Mouse (Mus musculus) left cerebral cortex, adult 2 months (tissue): ENCODE measurements at regions not wholly inside any gene's neighbourhood (a gene's known extent, or its start where the extent isn't known, plus 50 kb on each side); places are given as distances from the start of the nearest gene placed in this dataset.
"Not testable (repeated sequence)": the region's sequence is repeated elsewhere in the genome, so short reads cannot be mapped to it uniquely, and the experiment has no call there.

Source experiments
- DNase-seq, 2 experiments: peaks; one replicate each; pipeline ENCODE4 v3.0.0; 2021 to 2022; ENCODE audit warnings: low spot score in 2 of 2, mixed read lengths in 1 of 2; ENCODE audit errors: extremely low spot score in 1 of 2
- H3K27ac ChIP-seq: fragments of 200-600 bp; 2 replicates; pipeline ENCODE4 v1.8.1; 2022
- H3K4me3 ChIP-seq: fragments of 200-600 bp; 2 replicates; pipeline ENCODE4 v1.8.1; 2022
- CTCF ChIP-seq: fragments of 200-600 bp; IDR thresholded peaks from 2 replicates; pipeline ENCODE4 v1.8.1; 2022; ENCODE audit warnings: antibody characterized with exemption, mild to moderate bottlenecking, moderate library complexity
- intact Hi-C: fragments of 180-260 bp; cut with DNase I; formaldehyde crosslinking; loops from one replicate; pipeline ENCODE4 v1.15.1; 2025

DNA sequence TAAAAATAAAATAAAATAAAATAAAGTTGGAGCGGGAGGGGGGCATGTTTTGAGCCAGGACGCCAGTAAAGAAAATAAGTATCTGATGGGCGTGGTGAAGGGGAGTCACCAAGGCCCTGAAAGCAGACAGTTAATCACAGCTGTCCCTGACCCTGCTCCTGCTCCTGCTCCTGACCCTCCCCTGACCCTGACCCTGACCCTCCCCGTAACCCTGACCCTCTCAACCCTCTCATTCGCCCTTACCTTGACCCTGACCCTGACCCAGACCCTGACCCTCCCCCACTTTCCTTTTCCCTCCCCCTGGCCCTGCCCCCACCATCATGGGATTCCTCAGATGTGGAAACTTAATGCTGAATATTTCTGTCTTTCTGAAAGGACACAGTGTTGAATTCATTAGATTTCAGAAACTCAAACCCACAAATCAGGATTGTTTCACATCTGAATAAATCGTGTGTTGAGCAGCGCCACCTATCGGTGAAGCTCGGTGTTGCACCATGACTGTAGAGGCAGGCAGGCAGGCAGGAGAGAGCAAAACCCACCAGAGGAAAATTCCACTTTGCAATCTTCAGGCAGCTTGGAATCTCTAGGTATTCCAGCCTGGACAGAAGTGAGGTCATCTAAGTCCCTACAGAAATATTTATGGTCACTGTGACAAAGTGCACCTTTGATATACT is 145.9 kb upstream of the Rhobtb1 start:
- DNase-seq, result peak; percentile 75 to 84
- no peak overlapping the region for H3K4me3 ChIP-seq
- TF ChIP-seq CTCF, result peak; percentile 89
- no peak overlapping the region for H3K27ac ChIP-seq
- intact Hi-C loops, result loop anchor here (5.0 kb wide), 1 partner anchor 103 kb away; no protein-coding TSS in a partner anchor

DNA sequence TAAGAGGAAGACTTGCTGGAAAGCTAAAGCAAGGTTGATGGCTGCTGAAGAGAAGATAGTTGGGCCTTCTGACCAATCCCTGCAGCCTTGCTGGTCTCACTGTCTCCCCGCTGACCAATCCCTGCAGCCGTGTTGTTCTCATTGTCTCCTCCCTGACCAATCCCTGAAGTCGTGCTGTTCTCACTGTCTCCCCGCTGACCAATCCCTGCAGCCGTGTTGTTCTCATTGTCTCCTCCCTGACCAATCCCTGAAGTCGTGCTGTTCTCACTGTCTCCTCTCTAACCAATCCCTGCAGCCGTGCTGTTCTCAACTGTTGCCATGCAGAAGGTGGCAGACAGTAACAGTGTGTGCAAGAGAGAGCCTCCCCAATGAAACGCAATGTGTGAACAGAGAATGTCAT is 142.6 kb upstream of the Rhobtb1 start:
- H3K4me3 ChIP-seq, DNase-seq, H3K27ac ChIP-seq: not testable (repeated sequence)
- intact Hi-C loops, result loop anchor here (5.0 kb wide), 1 partner anchor 106 kb away; no protein-coding TSS in a partner anchor

DNA sequence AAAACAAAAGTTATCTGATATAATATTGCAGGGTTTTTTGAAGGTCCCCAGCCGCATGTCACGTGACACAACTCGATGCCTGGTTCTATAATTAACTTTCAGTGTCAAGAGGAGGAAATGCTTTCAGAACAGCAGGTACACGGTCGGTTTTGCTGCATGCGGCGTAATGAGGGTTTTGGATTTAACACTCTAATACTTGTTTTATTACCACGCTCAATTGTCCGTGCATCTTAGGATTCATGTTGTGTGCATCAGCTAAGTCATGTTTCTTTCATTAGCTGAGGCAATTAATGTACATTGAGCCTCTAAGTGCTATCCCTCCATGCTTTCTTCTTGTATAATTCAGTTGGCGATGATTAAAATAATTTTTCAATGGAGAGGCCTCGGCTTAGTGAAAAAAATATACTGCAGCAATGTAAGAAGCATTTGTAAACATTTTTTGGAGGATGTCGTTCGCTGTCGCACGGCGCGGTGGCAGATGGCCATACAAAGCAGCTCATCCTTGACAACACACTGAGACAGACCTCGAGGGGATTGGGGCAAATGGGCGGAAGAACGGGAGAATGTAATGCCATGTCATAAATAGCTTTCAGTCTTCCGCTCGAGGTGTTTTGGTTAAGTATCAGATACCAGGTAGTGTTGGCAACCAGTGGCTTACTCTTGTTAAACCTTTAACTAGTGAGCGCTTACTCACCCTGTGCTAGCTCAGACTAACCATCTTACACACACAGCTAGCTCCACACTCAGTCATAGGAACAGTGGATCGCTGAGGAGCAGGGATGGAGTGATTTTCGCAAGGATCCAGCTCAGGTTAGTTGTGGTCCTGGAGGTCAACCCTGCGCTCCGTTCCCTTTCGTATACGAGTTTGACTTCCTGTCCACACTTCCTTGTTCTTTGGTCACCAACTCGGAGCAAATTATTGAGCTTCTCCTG is 130.2 kb upstream of the Rhobtb1 start:
- no peak for DNase-seq
- no peak for TF ChIP-seq CTCF
- intact Hi-C loops, result no loop called here
- Histone ChIP-seq H3K4me3 (no peak overlapping the region), H3K27ac (no peak overlapping the region)

DNA sequence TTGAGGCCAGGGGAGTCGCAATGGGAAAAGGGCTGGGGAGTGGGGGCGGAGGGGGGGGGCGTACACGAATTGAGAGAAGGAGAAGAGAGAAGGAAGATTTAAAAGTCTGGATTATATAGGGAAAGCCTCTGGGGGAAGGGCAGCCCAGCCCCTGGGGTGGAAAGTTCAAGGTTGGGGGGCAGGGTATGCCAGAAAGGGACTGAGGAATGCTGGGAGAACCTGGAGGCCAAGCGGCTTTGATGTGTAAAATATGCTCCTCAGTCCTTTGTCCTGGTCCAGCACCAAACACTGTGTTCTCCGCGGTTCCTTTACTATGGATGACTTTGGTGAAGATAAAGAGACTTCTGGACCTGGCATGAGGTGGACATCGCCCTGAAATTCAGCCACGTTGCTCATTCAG is 117.8 kb upstream of the Rhobtb1 start:
- no peak for TF ChIP-seq CTCF

DNA sequence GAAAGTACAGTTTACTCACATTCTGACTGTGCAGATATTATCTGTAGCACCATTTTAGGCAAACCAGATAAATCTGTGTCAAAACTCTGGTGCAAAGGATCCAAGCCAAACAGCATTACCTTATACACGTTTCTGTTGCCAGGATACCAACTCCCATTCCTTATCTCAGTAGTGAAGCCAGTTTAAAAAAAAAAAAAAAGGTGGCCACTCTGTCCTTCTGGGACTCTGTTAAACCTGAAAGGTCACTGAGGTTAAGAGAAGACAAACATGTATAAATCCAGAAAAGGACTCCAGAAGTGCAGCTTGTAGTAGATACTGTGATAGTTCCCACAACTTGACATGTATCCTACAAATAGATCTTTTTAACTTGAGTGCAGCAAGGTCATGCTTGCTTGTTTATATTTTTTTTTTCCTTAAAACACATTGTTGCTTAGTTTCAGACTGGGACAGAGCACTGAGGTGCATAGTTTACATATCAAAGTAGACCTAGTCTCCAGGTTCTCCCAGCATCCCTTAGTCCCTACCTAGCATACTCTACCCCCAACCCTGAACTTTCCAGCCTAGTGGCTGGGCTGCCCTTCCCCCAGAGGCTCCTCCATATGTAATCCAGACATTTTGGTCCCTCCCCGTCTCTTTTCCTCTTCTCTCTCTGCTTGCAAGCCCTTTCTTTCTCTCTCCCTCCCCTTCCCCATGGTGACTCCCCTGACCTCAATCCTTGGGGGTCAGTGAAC is 116.7 kb upstream of the Rhobtb1 start:
- no peak for DNase-seq
- intact Hi-C loops, result no loop called here
- no peak for TF ChIP-seq CTCF
- Histone ChIP-seq H3K27ac (no peak overlapping the region), H3K4me3 (no peak overlapping the region)

More for the DNA sequence above, 117.8 kb upstream of the Rhobtb1 start:
- no peak for DNase-seq
- intact Hi-C loops, result no loop called here
- no peak overlapping the region for H3K27ac ChIP-seq
- H3K4me3 ChIP-seq, result no peak overlapping the region

DNA sequence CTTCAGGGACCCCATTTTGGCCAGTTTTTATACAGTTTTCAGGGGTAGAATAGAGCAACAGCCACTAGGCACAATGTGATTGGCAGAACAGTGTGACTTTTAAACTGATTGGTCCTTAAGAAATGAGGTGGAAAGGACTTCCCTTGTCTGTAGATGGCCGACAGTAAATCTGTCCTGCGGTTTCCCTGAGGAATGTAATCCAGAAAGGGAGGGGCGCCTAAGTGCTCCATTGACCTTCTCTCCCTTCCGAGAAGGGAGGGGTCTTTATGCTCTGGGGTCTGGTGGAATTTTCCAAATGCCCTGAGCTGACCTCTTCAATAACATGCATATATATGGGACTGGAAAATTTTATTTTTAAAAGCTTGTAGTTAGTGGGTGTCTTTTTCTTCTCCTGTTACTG is 115.7 kb upstream of the Rhobtb1 start:
- H3K4me3 ChIP-seq, H3K27ac ChIP-seq, intact Hi-C loops, DNase-seq: not testable (repeated sequence)

DNA sequence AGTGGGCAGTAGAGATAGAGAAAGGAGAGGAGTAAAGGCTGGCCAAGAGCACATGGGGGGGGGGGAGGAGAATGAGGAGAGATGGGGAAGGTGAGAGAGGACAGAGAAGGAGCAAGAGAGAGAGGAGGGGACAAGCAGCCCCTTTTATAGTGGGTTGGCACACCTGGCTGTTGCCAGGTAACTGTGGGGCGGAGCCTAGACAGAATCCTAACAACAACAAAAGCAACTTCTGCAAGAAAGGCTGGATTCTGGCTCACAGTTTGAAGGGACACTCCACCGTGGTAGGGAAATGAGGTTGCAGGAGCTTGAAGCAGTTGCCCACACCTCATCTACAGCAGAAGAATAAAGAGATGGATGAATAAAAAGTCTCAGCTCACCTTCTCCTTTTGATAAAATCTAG is 115.1 kb upstream of the Rhobtb1 start:
- H3K27ac ChIP-seq, result no peak overlapping the region
- intact Hi-C loops, result no loop called here
- no peak for DNase-seq
- TF ChIP-seq CTCF, result no peak
- no peak overlapping the region for H3K4me3 ChIP-seq

DNA sequence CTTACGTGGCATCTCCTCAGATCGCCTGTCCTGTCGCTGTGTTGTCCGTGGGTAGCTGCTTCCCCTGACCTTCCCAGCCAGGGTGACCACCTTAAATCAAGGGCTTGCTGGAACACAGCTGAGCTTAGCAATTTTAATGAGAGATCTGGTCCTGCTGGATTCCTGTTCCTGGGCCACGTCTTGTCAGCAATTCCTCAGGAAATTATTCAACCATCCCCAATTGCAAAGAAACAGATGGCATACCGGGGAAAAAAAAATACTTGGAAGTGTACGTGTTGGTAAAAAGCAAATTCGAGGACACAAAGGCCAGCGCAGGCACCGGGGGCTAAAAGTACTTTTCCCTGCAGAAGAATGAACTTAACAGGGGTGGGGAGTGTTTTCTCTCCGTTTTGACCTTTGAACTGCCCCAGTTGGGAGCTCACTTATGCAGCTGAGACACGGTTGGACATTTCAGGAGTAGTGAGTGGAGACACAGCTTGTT is 107.0 kb upstream of the Rhobtb1 start:
- Histone ChIP-seq H3K4me3 (no peak overlapping the region), H3K27ac (no peak overlapping the region)
- intact Hi-C loops, result no loop called here
- no peak for TF ChIP-seq CTCF
- DNase-seq, result no peak

DNA sequence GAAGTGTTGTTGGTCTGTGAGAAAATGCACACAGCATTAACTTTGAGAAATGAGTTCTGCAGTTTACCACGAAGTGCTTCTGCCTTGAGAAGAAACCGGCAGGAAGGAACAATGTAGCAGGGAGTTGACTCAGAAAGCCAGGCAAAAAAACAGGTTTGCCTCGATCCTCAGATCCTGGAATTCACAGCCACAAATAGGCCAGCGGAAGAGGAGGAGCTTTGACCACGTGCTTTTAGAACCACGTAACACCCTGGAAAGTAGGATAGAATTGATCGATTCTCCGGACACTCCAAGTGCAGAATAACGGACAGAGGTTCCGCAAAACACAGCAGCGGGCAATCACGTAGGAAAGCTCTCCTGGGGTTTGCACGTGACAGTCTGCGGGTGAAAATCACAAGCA is 106.0 kb upstream of the Rhobtb1 start:
- TF ChIP-seq CTCF, result no peak
- no peak overlapping the region for H3K4me3 ChIP-seq
- no peak for DNase-seq
- no peak overlapping the region for H3K27ac ChIP-seq
- intact Hi-C loops, result no loop called here

DNA sequence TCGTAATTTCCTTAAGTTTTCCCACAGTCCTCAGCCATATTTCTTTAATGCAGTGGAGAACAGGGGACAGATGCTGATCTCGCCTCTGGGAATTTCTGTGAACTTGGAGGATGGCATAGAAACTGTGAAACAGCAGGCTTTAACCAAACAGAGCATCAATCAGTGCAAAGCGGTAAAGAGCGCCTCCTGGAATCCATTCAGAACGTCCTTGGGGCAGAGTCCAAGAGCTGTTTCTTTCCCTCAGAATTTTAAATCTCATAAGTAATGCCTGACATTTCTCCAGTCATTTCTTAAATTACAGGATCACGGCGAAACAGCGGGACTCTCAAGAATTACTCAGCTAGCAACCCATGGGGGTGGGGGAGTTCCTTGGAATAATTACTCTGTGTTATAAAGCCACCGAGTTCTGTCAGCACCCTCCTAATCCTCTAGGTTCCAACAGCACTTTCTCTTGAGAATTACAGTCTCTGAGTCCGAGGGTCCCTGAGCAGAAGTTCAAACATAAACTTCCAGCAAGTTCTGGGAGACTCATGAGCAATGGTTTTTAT is 105.2 kb upstream of the Rhobtb1 start:
- no peak overlapping the region for H3K27ac ChIP-seq
- no peak for DNase-seq
- intact Hi-C loops, result no loop called here
- no peak for TF ChIP-seq CTCF
- H3K4me3 ChIP-seq, result no peak overlapping the region

DNA sequence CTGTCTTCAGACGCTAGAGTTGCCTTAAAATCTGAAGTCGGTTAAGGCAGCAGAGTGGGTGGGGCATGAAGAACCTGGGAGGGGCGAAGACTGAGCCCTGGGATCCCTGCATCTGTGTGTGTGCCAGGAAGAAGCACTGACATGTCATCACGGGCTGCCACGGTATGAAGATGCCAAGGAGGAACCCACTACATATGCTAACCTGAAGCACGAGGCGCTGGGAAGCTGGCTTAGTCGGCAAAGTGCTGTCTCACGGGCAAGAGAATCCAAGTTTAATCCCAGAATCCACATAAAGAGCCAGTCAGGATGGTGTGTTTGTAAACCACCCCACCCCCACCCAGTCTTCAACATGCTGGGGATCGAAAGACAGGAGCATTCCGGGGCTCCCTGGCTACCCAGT is 73.2 kb upstream of the Rhobtb1 start:
- TF ChIP-seq CTCF, result no peak
- intact Hi-C loops, result no loop called here
- H3K4me3 ChIP-seq, result no peak overlapping the region
- no peak for DNase-seq
- H3K27ac ChIP-seq, result no peak overlapping the region
